Mouse (Mus musculus) cortical plate, adult 2 months (tissue): ENCODE data around the gene Gabpb1.

Experiments used
- CTCF ChIP-seq: fragments of 200-500 bp; IDR thresholded peaks from 2 replicates; pipeline ENCODE4 v1.5.1; 2011; ENCODE audit warnings: mild to moderate bottlenecking, control low read depth, low read length; ENCODE audit not compliant: insufficient read depth; ENCODE audit errors: extremely low read depth
- POLR2A ChIP-seq: fragments of 200-500 bp; IDR thresholded peaks from 2 replicates; pipeline ENCODE4 v1.6.1; 2011; ENCODE audit warnings: mild to moderate bottlenecking, low read length, control low read depth; ENCODE audit not compliant: insufficient read depth; ENCODE audit errors: extremely low read depth

GRCm38 (mm10) chr2:126682333-126682732 lies 6.2 kb upstream of the Gabpb1 start:
- TF ChIP-seq POLR2A, result no peak
- no peak for TF ChIP-seq CTCF
